Mouse (Mus musculus) cerebellum, adult 11 months (tissue): ENCODE data around the gene Rsbn1.

Source experiments
- DNase-seq: peaks from one replicate; pipeline ENCODE4 v3.0.0; 2022

The Rsbn1 gene

GRCm38 (mm10) chr3:103960622-103961021 is 46.7 kb downstream of the Rsbn1 start:
- no peak for DNase-seq

GRCm38 (mm10) chr3:103967231-103967630 is 53.3 kb downstream of the Rsbn1 start:
- no peak for DNase-seq

GRCm38 (mm10) chr3:103967861-103968691 is 54.2 kb downstream of the Rsbn1 start, which contains the start of gene Phtf1:
Gene Phtf1, plus strand, starts transcription at chr3:103968110.
- peak; percentile 79 for DNase-seq

GRCm38 (mm10) chr3:103968701-103969100 is 54.8 kb downstream of the Rsbn1 start:
- no peak for DNase-seq

- no peak for DNase-seq
Measured at GRCm38 (mm10) chr3:103971157-103971556, 57.2 kb downstream of the Rsbn1 start.

- no peak for DNase-seq
Measured at GRCm38 (mm10) chr3:103984556-103984955, 70.6 kb downstream of the Rsbn1 start.

- DNase-seq: no peak
Measured at GRCm38 (mm10) chr3:103985194-103985593, 71.3 kb downstream of the Rsbn1 start.

GRCm38 (mm10) chr3:103987831-103988432 is 74.0 kb downstream of the Rsbn1 start:
- DNase-seq: no peak

- no peak for DNase-seq
Measured at GRCm38 (mm10) chr3:103989352-103989751, 75.4 kb downstream of the Rsbn1 start.

- no peak for DNase-seq
Measured at GRCm38 (mm10) chr3:103991271-103991670, 77.4 kb downstream of the Rsbn1 start.

- no peak for DNase-seq
Measured at GRCm38 (mm10) chr3:103998724-103999123, 84.8 kb downstream of the Rsbn1 start.

- DNase-seq: peak; percentile 18
Measured at GRCm38 (mm10) chr3:104006896-104007466, 93.1 kb downstream of the Rsbn1 start.

- peak; percentile 31 for DNase-seq
Measured at GRCm38 (mm10) chr3:104007479-104007878, 93.6 kb downstream of the Rsbn1 start.

- DNase-seq: no peak
Measured at GRCm38 (mm10) chr3:104009924-104010662, 96.2 kb downstream of the Rsbn1 start.

- DNase-seq: no peak
Measured at GRCm38 (mm10) chr3:104011972-104012371, 98.1 kb downstream of the Rsbn1 start.
